Mouse (Mus musculus) macrophage (primary cell): ENCODE results near the gene Rhox2b. TPM values are rescaled to one million over a fixed set of nuclear protein-coding genes. Genes with fewer than 3 reads are reported as not detected.
"Not testable (repeated sequence)": the region's sequence is repeated elsewhere in the genome, so short reads cannot be mapped to it uniquely, and the experiment has no call there.

ENCODE experiments used
- H3K27ac ChIP-seq: fragments of 350-480 bp; formaldehyde crosslinking; 2 replicates; pipeline ENCODE4 v1.9.0; 2021
- H3K36me3 ChIP-seq: fragments of 350-480 bp; formaldehyde crosslinking; 2 replicates; pipeline ENCODE4 v1.9.0; 2021; ENCODE audit errors: inconsistent target
- H3K4me3 ChIP-seq: fragments of 350-480 bp; formaldehyde crosslinking; 2 replicates; pipeline ENCODE4 v1.9.0; 2021; ENCODE audit errors: inconsistent target
- H3K79me2 ChIP-seq: fragments of 350-480 bp; formaldehyde crosslinking; 2 replicates; pipeline ENCODE4 v1.9.0; 2021; ENCODE audit errors: inconsistent target
- WGBS: methylation state at CpG from one replicate; pipeline ENCODE4 v1.1.7; 2026; ENCODE audit warnings: inconsistent platforms; ENCODE audit not compliant: missing documents; 5-methylcytosine and 5-hydroxymethylcytosine counted together
- polyA plus RNA-seq: library from polyadenylated mRNA; stranded (reverse); fragments of 250-400 nt; gene quantifications from 3 replicates; pipeline ENCODE4 v1.2.4, GENCODE M21; 2018; ENCODE audit warnings: inconsistent platforms
- total RNA-seq, 78 experiments: library from RNA; depleted of rRNA; stranded (reverse); fragments of 250-400 nt; gene quantifications; 1 replicate in 9 of 78; 2 replicates in 24 of 78; 3 replicates in 43 of 78; 4 replicates in 2 of 78; pipeline ENCODE4 v1.2.4; 2018; ENCODE audit warnings: inconsistent platforms in 56 of 78

Gene Rhox2b
- total RNA-seq (2018; cell fraction: chromatin; rRNA removed) = not detected
- not detected for total RNA-seq (2018; cell fraction: cytosol; rRNA removed)
- total RNA-seq (2018; cell fraction: nucleus; rRNA removed) = not detected
- polyA plus RNA-seq = not detected in 3 replicates

DNA sequence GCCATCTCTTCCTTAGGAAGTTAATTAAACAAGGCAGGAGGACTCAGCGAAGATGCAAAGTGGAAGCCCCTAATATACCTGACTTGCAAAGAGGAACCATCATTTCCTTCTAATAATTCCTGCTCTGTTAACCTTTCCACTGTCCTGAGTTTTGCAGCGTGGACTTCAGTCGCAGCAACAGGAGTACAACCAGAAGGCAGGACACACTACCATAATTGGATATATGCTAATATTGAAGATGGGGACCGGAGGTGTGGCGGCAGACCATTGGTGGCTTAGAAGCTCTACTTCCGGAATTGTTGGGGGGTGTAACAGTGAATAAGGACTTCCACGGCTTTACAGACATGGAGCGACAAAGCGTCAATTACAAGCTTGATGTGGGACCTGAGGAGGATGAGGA lies at the start of gene Rhox2b:
Gene Rhox2b, plus strand, starts transcription at position 301 of the 400 bp plus-strand sequence.
- H3K36me3 ChIP-seq, H3K4me3 ChIP-seq, H3K27ac ChIP-seq, H3K79me2 ChIP-seq: not testable (repeated sequence)
- no CpG with 5 or more reads among the region's 9 CpGs for WGBS

DNA sequence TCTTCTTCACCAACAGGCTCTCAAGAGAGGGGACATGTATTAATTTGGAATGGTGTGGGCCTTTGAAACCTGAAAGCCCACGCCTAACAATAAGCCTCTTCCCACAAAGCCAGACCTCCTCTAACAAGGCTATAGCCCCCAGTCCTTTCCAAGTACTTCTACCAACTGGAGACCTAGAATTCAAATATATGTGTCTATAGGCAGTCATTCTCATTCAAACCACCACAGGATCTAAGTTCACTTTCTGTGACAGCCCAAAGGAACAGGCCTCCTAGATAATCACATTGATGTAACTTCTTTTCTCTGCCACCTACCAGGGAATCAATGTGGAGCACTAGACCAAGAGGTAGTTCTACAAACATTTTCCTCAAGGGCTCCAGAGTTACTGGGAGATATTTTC lies 32.1 kb upstream of the Rhox2b start, which contains the start of gene Rhox3a2:
Gene Rhox3a2, plus strand, starts transcription at position 301 of the 400 bp plus-strand sequence.
- H3K36me3 ChIP-seq, H3K79me2 ChIP-seq, H3K4me3 ChIP-seq, H3K27ac ChIP-seq: not testable (repeated sequence)
- no CpG with 5 or more reads among the region's 1 CpGs for WGBS

DNA sequence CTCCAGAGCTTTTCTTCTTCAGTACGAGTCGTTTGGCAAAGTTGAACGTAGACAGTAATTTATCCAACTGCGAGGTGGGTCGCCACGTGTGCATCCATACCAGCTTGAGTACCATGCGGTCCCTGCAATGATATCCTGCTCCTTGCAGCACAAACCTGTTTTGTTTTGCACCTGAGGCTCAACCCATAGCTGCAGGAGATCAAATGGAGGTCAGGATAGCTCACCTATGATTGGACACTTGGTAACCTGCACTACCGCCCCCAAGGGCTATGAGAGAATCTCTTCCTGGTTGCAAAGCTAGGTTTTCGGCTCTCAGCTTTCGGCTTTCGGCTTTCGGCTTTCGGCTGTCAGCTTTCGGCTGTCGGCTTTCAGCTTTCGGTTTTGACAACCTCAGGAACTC lies 21.3 kb upstream of the Rhox2b start, which contains the start of gene Rhox4a2:
Gene Rhox4a2, plus strand, starts transcription at position 301 of the 400 bp plus-strand sequence.
- not testable (repeated sequence) for H3K36me3 ChIP-seq, H3K79me2 ChIP-seq, H3K4me3 ChIP-seq, H3K27ac ChIP-seq
- no CpG with 5 or more reads among the region's 16 CpGs for WGBS

DNA sequence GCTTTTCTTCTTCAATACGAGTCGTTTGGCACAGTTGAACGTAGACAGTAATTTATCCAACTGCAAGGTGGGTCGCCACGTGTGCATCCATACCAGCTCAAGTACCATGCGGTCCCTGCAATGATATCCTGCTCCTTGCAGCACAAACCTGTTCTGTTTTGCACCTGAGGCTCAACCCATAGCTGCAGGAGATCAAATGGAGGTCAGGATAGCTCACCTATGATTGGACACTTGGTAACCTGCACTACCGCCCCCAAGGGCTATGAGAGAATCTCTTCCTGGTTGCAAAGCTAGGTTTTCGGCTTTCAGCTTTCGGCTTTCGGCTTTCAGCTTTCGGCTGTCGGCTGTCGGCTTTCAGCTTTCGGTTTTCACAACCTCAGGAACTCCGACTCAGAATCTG lies 20.3 kb downstream of the Rhox2b start, which contains the start of gene Rhox4b:
Gene Rhox4b, plus strand, starts transcription at position 301 of the 400 bp plus-strand sequence.
- not testable (repeated sequence) for H3K36me3 ChIP-seq, H3K27ac ChIP-seq, H3K4me3 ChIP-seq, H3K79me2 ChIP-seq
- WGBS = 91% methylated on average over 6 of the region's 15 CpGs

DNA sequence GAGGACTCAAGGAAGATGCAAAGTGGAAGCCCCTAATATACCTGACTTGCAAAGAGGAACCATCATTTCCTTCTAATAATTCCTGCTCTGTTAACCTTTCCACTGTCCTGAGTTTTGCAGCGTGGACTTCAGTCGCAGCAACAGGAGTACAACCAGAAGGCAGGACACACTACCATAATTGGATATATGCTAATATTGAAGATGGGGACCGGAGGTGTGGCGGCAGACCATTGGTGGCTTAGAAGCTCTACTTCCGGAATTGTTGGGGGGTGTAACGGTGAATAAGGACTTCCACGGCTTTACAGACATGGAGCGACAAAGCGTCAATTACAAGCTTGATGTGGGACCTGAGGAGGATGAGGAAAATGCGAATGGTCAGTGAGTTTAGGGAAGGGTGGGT lies 41.5 kb downstream of the Rhox2b start, which contains the start of gene Rhox2c:
Gene Rhox2c, plus strand, starts transcription at position 301 of the 400 bp plus-strand sequence.
- H3K79me2 ChIP-seq, H3K27ac ChIP-seq, H3K36me3 ChIP-seq, H3K4me3 ChIP-seq: not testable (repeated sequence)
- no CpG with 5 or more reads among the region's 10 CpGs for WGBS

DNA sequence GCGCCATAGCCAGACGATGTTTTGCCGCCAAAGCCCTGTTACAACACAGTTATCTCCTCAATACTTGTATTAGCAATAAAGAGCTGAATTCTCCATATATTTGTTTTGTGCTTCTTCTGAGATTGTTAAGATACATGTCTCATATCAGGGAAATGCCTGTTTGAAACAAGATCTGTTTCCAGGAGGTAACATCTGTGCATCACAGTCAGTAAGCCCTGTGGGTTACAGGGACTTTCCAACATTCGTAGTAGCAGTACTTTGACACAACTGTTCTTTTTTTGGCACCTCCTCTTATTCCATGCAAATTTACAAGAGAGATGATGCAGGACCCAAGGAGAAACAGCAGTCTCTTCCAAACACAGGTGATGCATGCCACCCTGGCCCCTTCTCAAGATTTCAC lies 46.4 kb downstream of the Rhox2b start, which contains the start of gene Rhox3c:
Gene Rhox3c, plus strand, starts transcription at position 301 of the 400 bp plus-strand sequence.
- H3K79me2 ChIP-seq, H3K36me3 ChIP-seq, H3K4me3 ChIP-seq, H3K27ac ChIP-seq: not testable (repeated sequence)
- WGBS = no CpG with 5 or more reads among the region's 4 CpGs

Other genes starting within 250 kb of the Rhox2b start
- gene Akap14, start 243.2 kb upstream of the Rhox2b start, polyA plus RNA-seq = not detected in 3 replicates
- gene Ndufa1, start 220.9 kb upstream of the Rhox2b start, polyA plus RNA-seq = 328 to 367 TPM (median 332 TPM) in 3 replicates
- 1.6 to 2.0 TPM (median 1.7 TPM) in 3 replicates for gene Rnf113a1, start 220.8 kb upstream of the Rhox2b start, polyA plus RNA-seq
- not detected in 3 replicates for gene Gm9, start 201.0 kb upstream of the Rhox2b start, polyA plus RNA-seq
- not detected in 3 replicates for gene Rhox1, start 189.8 kb upstream of the Rhox2b start, polyA plus RNA-seq
- not detected in 3 replicates for gene Rhox2a, start 167.1 kb upstream of the Rhox2b start, polyA plus RNA-seq
- not detected in 3 replicates for gene Rhox3a, start 162.1 kb upstream of the Rhox2b start, polyA plus RNA-seq
- not detected in 3 replicates for gene Rhox4a, start 146.7 kb upstream of the Rhox2b start, polyA plus RNA-seq
- not detected in 3 replicates for gene Rhox3a2, start 32.0 kb upstream of the Rhox2b start, polyA plus RNA-seq
- gene Rhox4a2, start 21.2 kb upstream of the Rhox2b start, polyA plus RNA-seq = not detected in 3 replicates
- not detected in 3 replicates for gene Rhox4b, start 20.4 kb downstream of the Rhox2b start, polyA plus RNA-seq
- not detected in 3 replicates for gene Rhox2c, start 41.6 kb downstream of the Rhox2b start, polyA plus RNA-seq
- gene Rhox3c, start 46.5 kb downstream of the Rhox2b start, polyA plus RNA-seq = not detected in 3 replicates
- not detected in 3 replicates for gene Rhox4c, start 68.3 kb downstream of the Rhox2b start, polyA plus RNA-seq
- gene Rhox2d, start 81.4 kb downstream of the Rhox2b start, polyA plus RNA-seq = not detected in 3 replicates
- gene Rhox4d, start 102.3 kb downstream of the Rhox2b start, polyA plus RNA-seq = not detected in 3 replicates
- gene Rhox2e, start 118.4 kb downstream of the Rhox2b start, polyA plus RNA-seq = not detected in 3 replicates
- gene Rhox3e, start 130.0 kb downstream of the Rhox2b start, polyA plus RNA-seq = not detected in 3 replicates
- not detected in 3 replicates for gene Rhox4e, start 145.3 kb downstream of the Rhox2b start, polyA plus RNA-seq
- not detected in 3 replicates for gene Rhox2f, start 159.3 kb downstream of the Rhox2b start, polyA plus RNA-seq
- gene Rhox3f, start 168.9 kb downstream of the Rhox2b start, polyA plus RNA-seq = not detected in 3 replicates
- gene Rhox4f, start 195.6 kb downstream of the Rhox2b start, polyA plus RNA-seq = not detected in 3 replicates
- gene Rhox3g, start 216.5 kb downstream of the Rhox2b start, polyA plus RNA-seq = not detected in 3 replicates
- gene Rhox2g, start 231.4 kb downstream of the Rhox2b start, polyA plus RNA-seq = not detected in 3 replicates
- not detected in 3 replicates for gene Rhox4g, start 239.3 kb downstream of the Rhox2b start, polyA plus RNA-seq